Mouse (Mus musculus) G1E (cell line): ENCODE results near the gene Cdh6. TPM values are rescaled to one million over a fixed set of nuclear protein-coding genes. Genes with fewer than 3 reads are reported as not detected.

Experiments
- ATAC-seq: 2 replicates; pipeline ENCODE4 v1.8.0; 2016; ENCODE audit warnings: mild to moderate bottlenecking; ENCODE audit not compliant: insufficient number of reproducible peaks, poor library complexity, low FRiP score, severe bottlenecking; ENCODE audit errors: extremely low read depth
- DNase-seq: peaks from one replicate; pipeline ENCODE4 v3.0.0; 2012; ENCODE audit warnings: low spot score
- H3K27me3 ChIP-seq: 2 replicates; pipeline ENCODE4 v1.6.1; 2012; ENCODE audit warnings: mild to moderate bottlenecking, low read length, inconsistent platforms; ENCODE audit not compliant: insufficient read depth
- H3K36me3 ChIP-seq: replicated peaks from 2 replicates; pipeline ENCODE3; 2012; ENCODE audit warnings: mild to moderate bottlenecking, inconsistent platforms
- H3K4me1 ChIP-seq: 2 replicates; pipeline ENCODE4 v1.6.1; 2012; ENCODE audit warnings: low read depth, low read length, inconsistent platforms, mixed read lengths; ENCODE audit not compliant: insufficient read depth
- H3K4me3 ChIP-seq: 2 replicates; pipeline ENCODE4 v1.5.1; 2012; ENCODE audit warnings: low read depth, mild to moderate bottlenecking, inconsistent platforms, low read length, moderate library complexity, mixed read lengths
- H3K9me3 ChIP-seq: replicated peaks from 2 replicates; pipeline ENCODE4 v1.6.1; 2012; ENCODE audit warnings: inconsistent platforms
- CTCF ChIP-seq: IDR thresholded peaks from 2 replicates; pipeline ENCODE4 v1.5.1; 2012; ENCODE audit warnings: low read depth, low read length, inconsistent platforms, mixed read lengths
- GATA1 ChIP-seq: IDR thresholded peaks from 2 replicates; pipeline ENCODE4 v1.6.1; 2012; ENCODE audit warnings: borderline replicate concordance, low read length, inconsistent platforms, mixed read lengths
- GATA2 ChIP-seq: IDR thresholded peaks from 2 replicates; pipeline ENCODE4 v1.6.1; 2012; ENCODE audit warnings: low read depth, low read length, inconsistent platforms, borderline replicate concordance
- POLR2AphosphoS5 ChIP-seq: IDR thresholded peaks from 2 replicates; pipeline ENCODE4 v1.6.1; 2012; ENCODE audit warnings: low read depth, low read length, inconsistent platforms; ENCODE audit not compliant: insufficient replicate concordance
- TAL1 ChIP-seq: conservative IDR thresholded peaks from 2 replicates; pipeline ENCODE4 v1.6.1; 2012; ENCODE audit warnings: low read depth, low read length, inconsistent platforms, mixed read lengths
- polyA plus RNA-seq: library from polyadenylated mRNA; stranded (reverse); fragments of >175 nt; gene quantifications from 2 replicates; pipeline ENCODE4 v1.2.3, GENCODE M21; 2012
- total RNA-seq, 2 experiments: library from RNA; stranded (forward) in 1 of 2; stranded (reverse) in 1 of 2; fragments of 200-1000 nt in 1 of 2; fragments of >200 nt in 1 of 2; fragmentation: Nextera tagmentation in 1 of 2; gene quantifications; 2 replicates each; pipeline ENCODE4 v1.2.3; 2014 to 2017

Gene Cdh6
- total and polyA plus RNA-seq, 3 experiments = 0.11 TPM; not detected in 2

- Histone ChIP-seq H3K27me3 (peaks cover 18% of the 10 kb centered on the region), H3K9me3 (no peaks in the 10 kb centered on the region), H3K4me3 (no peak overlapping the region), H3K4me1 (no peaks in the 10 kb centered on the region), H3K36me3 (no peaks in the 10 kb centered on the region)
- TF ChIP-seq GATA1 (no peak), POLR2AphosphoS5 (no peak), TAL1 (no peak), CTCF (no peak), GATA2 (no peak)
- DNase-seq (no peak), ATAC-seq (no peak)
These were observed 171.9 kb downstream of the Cdh6 start for GRCm38 (mm10) chr15:13001549-13001948.

DNA sequence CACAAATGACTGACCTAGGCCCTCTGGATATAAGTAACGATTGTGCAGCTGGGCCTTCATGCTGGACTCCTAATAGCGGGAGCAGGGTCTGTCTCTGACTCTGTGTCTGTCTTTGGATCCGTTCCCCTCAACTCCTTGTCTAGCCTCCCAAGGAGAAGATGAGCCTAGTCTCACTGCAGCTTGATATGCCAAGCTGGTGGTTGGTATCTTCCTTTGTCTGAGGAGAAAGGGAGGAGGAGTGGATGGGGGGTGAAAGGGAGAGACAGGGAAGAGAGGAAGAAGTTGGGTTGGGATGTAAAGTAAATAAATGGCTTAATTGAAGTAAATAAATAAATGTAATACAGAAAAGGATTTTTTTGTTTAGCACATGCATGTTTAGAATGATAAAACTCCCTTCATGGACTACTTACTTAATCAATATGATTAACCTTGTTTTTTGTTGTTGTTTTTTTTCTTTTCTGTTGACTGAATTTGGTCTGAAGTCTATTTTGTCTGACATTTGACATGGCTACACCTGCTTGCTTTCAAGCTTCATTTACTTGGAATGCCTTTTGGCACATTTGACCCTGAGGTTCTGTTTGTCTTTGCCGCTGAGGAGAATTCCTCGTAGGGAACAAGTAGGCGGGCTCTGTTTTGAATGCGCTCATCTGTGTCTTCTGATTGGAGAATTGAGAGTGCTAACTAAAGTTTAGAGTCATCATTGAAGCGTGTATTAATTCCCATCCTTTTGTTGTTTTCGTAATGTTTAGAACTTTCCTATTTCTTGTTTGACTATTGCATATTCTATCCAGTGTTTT lies 178.7 kb downstream of the Cdh6 start:
- DNase-seq (no peak), ATAC-seq (no peak)
- Histone ChIP-seq H3K36me3 (no peaks in the 10 kb centered on the region), H3K4me1 (no peaks in the 10 kb centered on the region), H3K9me3 (no peaks in the 10 kb centered on the region), H3K4me3 (no peak overlapping the region), H3K27me3 (peaks cover 18% of the 10 kb centered on the region)
- no peak for TF ChIP-seq GATA2
